Mouse (Mus musculus) gastrocnemius, postnatal 25 days (tissue): Measurements from ENCODE around the gene Mical1. TPM values are rescaled to one million over a fixed set of nuclear protein-coding genes. Genes with fewer than 3 reads are reported as not detected.

ENCODE experiments used
- DNase-seq: peaks from one replicate; pipeline ENCODE4 v3.0.0; 2022
- long read RNA-seq, 2 experiments: library from polyadenylated mRNA; stranded (forward); transcript quantifications; one replicate each; pipeline ENCODE4 v2.0.0; 2021
- total RNA-seq, 2 experiments: library from RNA; stranded (reverse); gene quantifications; 1 replicate in 1 of 2; 2 replicates in 1 of 2; pipeline ENCODE4 v1.2.3; 2021

The Mical1 gene
- total RNA-seq: 1 to 10 TPM; 6.9 to 8.1 TPM
- long read RNA-seq, experiment 1, partial matches to known transcripts: 1 of 2 reads
- long read RNA-seq, experiment 1, other reads (novel, unspliced or antisense): 1 of 2 reads
- long read RNA-seq, experiment 2, partial matches to known transcripts: 0 of 4 reads
- long read RNA-seq, experiment 2, other reads (novel, unspliced or antisense): 2 of 4 reads

DNA sequence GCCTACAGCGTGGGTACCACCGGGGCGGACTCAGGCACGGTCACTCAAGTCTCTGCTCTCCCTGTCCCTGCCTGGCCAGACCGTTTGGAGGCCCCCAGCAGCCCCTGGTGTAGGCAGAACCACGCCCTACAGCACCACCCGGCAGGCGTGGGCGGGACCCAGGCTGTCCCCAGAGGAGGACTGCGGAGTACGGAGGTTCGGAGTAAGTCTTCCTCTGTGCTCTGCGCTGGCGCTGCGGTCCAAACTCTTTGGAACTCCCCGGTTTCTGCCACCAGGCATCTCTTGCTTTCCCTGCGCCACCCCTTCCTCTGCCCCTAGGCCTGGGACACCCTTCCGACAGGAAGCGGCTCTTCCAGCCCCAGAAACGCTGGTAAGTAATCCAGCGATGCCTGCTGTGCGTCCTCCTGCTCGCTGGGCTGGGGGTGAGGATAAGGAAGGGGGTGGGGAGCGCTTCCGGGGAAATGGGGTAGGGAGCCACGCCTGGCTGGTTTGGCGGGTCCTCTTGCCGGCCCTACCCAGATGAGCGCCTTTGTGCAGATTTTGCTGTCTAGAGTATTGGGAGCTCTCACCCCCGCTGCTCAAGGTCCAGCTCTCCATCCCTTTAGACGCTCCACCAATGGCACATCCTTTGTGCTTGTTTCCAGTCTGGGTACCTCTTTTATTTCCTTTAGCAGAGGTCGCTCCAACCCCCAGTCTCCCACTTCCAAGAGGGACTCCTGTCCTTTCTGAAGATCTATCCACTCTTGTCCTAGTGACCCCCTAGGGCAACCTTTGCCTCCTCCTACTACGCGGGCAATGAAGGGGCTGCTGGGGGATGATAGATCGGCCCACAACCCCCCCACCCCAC is at the start of gene Mical1:
Gene Mical1, plus strand, starts transcription at position 144 of the 847 bp plus-strand sequence.
- peak; percentile 75 for DNase-seq

GRCm38 (mm10) chr10:41426368-41426767 is 49.7 kb upstream of the Mical1 start:
- DNase-seq: no peak

GRCm38 (mm10) chr10:41434624-41435023 is 41.5 kb upstream of the Mical1 start:
- DNase-seq: peak; percentile 29

- DNase-seq: no peak
These were observed 41.0 kb upstream of the Mical1 start for GRCm38 (mm10) chr10:41435141-41435540.

DNA sequence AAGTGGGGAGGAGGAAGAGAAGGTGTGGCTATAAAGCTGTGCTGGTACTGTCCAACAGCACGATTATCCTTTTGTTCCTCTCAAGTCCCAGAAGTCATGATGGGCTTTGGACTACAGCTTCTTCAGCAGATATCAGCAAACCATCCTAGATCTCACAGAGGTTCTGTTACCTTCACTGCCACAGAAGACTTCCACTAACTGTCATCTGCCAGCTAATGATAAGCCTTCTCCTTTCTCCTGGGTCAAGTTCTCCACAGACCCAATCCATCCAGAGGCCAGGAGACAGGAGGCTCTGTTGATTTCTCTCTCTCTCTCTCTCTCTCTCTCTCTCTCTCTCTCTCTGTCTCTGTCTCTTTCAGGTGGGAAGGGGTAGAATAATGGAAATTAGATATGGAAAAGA is 27.9 kb upstream of the Mical1 start:
- no peak for DNase-seq

GRCm38 (mm10) chr10:41449684-41450083 is 26.4 kb upstream of the Mical1 start:
- no peak for DNase-seq

GRCm38 (mm10) chr10:41450137-41450670 is 25.9 kb upstream of the Mical1 start, which contains the start of gene Zbtb24:
Gene Zbtb24, plus strand, starts transcription at chr10:41450383.
- peak; percentile 93 for DNase-seq

DNA sequence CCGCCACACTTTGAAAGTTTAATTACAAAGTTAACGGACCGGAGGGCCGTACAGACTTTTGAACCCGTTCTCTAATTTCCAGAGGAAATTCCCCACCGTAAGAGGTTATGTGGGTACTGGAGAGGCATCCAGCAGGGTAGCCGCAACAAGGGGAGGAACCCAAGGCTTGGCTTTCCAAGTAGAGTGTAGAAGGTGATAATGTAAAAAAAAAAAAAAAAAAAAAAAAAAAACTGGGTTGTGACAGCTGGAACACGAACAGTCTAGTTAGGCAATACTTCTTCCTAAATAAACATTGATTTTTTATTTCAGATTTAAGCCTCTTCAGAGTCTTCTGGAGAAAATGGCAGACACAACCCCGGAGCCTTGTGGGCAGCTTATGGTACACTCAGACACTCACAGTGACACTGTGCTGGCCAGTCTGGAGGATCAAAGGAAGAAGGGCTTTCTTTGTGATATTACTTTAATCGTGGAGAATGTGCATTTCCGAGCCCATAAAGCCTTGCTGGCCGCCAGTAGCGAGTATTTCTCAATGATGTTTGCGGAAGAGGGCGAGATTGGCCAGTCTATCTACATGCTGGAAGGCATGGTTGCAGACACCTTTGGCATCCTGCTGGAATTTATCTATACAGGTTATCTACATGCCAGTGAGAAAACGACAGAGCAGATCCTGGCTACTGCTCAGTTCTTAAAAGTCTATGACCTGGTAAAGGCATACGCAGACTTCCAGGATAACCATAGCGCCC is 25.2 kb upstream of the Mical1 start:
- no peak for DNase-seq

- no peak for DNase-seq
These were observed 24.5 kb upstream of the Mical1 start for GRCm38 (mm10) chr10:41451656-41452055.

- no peak for DNase-seq
These were observed 23.3 kb upstream of the Mical1 start for GRCm38 (mm10) chr10:41452791-41453190.

DNA sequence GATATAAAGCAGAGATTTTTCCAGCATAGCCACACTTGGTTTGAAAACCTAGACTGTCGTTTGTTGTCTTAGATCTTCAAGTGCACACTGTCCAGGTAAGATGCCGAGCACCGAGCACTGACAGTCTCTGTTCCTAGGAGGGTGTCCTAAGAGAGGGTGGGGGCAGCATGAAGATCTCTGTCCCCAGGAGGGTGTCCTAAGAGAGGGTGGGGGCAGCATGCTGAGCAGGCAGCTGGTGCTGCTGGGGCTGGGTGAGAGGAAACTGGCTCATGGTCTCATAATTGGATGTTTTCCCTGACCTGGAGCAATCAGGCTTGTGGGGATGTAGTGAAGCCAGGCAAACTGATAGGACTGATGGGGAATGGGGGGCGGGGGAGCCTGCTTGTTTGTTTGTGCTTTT is 16.1 kb upstream of the Mical1 start:
- DNase-seq: no peak

DNA sequence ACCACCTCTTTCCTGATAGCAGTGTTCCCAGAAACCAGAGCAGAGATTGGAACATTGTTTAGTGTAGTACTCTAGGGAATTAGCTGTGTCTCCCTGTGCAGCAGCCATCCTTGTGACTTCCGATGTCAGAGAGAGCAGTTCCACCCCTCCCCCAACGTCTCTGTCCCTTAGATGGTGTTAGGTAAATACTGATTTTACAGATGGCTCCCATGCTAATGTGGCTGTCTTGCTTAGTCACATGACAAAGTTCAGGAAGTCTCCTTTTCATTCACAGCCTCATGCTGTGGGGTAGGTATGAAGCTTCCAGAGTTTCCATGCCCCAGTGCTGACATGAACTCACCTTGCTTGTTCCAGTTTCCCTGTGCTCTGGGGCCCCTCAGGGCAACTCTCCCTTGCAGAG is 15.6 kb upstream of the Mical1 start:
- DNase-seq: no peak

DNA sequence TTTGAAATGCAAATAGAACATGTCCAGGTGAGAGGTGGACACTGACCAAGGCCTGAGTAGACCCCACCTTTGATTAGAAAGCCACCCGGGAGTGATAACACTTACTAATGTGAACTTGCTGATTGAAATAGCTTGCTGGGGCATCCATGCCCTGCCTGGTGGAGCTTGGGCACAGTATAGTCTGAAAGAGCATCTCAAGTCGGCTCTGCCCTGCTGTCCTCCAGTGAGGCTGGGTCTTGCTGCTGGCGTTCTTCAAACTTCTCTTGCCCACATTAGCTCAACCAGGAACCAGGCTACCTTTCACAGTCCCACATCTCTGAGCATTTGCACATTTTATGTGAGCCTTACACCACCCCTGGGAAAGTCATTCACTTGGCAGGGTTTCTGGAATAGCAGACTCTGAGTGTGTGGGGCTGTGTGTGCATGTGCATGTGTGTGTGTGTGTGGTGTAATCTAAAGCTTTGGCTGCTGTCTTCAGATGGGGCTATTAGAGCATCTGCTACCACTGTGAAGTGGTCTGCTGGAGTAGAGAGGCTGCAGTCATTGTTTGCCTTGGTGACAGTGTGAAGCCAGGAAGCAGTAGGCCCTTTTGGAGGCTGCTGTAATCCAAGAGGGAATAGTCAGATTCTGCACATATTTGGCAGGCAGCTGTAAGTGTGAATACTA is 14.9 kb upstream of the Mical1 start:
- no peak for DNase-seq

DNA sequence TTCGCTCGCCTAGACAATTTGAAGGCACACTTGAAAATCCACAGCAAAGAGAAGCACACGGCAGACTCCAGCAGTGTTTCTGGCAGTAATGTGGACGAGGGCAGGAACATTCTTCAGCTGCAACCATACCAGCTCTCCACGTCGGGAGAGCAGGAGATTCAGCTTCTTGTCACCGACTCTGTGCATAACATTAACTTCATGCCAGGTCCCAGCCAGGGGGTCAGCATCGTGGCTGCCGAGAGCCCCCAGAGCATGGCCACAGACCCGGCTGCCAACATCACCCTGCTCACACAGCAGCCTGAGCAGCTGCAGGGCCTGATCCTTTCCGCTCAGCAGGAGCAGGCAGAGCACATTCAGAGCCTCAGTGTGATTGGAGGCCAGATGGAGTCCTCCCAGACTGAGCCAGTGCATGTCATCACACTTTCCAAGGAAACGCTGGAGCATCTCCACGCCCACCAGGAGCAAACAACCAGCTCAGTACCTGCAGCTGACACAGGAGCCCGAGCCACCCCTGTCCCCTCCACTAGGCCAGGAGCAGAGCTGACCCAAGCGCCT is 11.6 kb upstream of the Mical1 start:
- no peak for DNase-seq

- DNase-seq: no peak
These were observed 8.8 kb upstream of the Mical1 start for GRCm38 (mm10) chr10:41467325-41467724.

DNA sequence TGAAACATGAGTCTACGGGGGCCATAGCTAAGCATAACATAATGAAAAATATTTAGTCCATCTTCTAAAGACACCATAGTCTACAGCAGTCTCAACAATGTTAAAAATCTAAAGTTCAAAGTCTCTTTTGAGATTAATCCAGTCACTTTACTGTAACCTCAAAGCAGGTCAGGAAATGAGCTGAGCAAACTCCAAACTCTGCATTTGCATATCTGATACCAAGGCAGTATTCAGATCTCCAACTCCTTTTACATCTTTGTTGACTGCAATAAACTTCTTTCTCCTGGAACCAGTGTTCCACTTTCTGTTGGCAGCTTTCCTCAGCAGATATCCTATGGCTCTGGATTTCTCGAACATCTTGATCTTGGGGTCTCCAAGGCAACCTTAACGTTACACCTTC is 5.4 kb upstream of the Mical1 start:
- DNase-seq: no peak

DNA sequence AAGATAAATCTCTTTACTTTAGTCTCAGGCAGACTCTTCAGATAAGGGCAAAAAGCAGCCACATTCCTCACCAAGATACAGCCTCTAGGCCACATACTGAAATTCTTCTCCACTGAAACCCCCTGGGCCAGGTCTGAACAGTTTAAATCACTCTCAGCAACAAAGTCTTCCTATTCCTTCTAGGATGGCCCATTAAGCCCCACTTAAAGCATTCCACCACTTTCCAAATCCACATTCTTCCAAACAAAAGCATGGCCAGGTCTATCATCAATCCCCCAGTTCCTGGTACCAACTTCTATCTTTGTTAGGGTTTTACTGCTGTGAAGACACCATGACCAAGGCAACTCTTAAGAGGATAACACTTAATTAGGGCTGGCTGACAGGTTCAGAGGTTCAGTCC is 3.6 kb upstream of the Mical1 start:
- no peak for DNase-seq

DNA sequence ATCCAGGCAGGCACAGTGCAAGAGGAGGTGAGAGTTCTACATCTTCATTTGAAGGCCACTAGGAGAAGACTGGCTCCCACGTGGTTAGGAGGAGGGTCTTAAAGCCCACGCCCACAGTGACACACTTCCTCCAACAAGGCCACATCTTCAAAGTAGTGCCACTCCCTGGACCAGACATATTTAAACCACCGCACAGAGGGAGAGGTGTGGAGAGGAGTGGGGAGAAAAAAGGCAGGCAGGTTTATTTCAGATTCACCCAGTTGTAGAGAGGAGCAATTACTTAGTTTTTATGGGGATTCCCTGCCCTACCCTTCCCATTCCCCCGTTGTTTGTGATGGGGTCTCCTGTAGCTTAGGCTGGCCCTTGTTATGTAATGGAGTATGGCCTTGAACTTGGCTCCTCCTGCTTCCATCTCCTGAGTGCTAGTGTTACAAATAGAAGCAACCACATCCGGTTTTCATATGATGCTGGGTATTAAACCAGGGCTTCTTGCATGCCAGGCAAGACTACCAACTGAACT is 3.1 kb upstream of the Mical1 start:
- no peak for DNase-seq

GRCm38 (mm10) chr10:41473782-41474468 is 2.2 kb upstream of the Mical1 start:
- DNase-seq: no peak

DNA sequence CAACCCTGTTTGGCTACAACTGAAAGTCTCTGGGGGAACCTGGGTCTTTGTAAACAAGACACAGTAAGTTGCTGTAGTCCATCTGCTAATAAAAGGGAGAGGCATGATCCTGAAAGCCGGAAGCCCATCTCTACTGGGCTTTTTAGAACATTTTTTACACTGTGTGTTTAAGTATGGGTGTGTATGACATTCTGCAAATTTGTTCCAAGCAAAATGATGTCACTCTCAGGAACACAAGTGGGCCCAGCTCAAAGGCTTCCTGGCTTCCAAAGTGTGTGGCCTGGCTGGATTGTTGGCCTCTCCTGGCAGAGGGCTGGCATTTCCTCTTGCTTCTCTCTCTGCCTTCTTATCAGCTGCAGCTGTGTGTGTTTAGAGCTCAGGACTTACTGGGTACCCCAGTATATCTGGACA is 1.1 kb upstream of the Mical1 start:
- DNase-seq: no peak

DNA sequence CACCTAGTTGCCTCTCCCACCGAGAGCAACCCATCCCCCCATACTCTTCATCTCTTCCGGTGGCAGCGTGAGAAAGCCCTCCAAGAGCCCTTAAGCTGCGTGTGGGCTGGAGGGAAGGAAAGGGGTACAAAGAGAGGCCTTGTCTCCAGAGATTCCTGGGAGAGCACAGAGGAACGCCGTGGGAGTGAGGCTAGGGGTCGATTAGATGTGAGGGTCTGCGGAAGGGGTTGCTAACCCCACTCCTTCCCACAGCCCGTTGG is 834 bp downstream of the Mical1 start:
- no peak for DNase-seq
